Comparison of ENCODE assay signal across 19 mouse cellular contexts in genomic region chr4:75355621-75356020, GRCm38 (mm10).
"Had no signal": no experiment of that assay in that cellular context is flagged by ENCODE, and none has a peak within 500 bp of the region (broad histone marks: within the 10 kb centered on the region; RNA-seq: fewer than 3 reads in every experiment).

No protein-coding gene starts in this region.

- H3K36me3 ChIP-seq: midbrain, embryonic 10.5 days; midbrain, embryonic 12.5 days; neural tube, embryonic 13.5 days; neural tube, embryonic 15.5 days had no signal

- H3K4me1 ChIP-seq: midbrain, embryonic 10.5 days; midbrain, embryonic 12.5 days; neural tube, embryonic 13.5 days; neural tube, embryonic 15.5 days had no signal

- ATAC-seq: midbrain, embryonic 16.5 days had no signal

- H3K27me3 ChIP-seq: midbrain, embryonic 12.5 days; neural tube, embryonic 13.5 days; neural tube, embryonic 15.5 days had no signal

- DNase-seq: lung, adult 18-20 months; lung, embryonic 14.5 days; lung, postnatal 10 days; lung, postnatal 4 days; midbrain, embryonic 14.5 days; retina, postnatal 1 day; right cerebral cortex, adult 18-20 months; right cerebral cortex, postnatal 25 days; right cerebral cortex, postnatal 4 days; spleen, adult 18-20 months; thymus, adult 18-20 months; thymus, postnatal 14 days; thymus, postnatal 36 days had no signal

- H3K9me3 ChIP-seq: midbrain, embryonic 10.5 days; midbrain, embryonic 12.5 days; neural tube, embryonic 13.5 days; neural tube, embryonic 15.5 days had no signal

- H3K4me2 ChIP-seq: lung, embryonic 14.5 days; midbrain, embryonic 12.5 days; neural tube, embryonic 13.5 days; neural tube, embryonic 15.5 days had no signal

- H3K27ac ChIP-seq: midbrain, embryonic 10.5 days; midbrain, embryonic 12.5 days; neural tube, embryonic 13.5 days; neural tube, embryonic 15.5 days had no signal

- H3K9ac ChIP-seq: lung, embryonic 14.5 days; midbrain, embryonic 12.5 days; neural tube, embryonic 13.5 days; neural tube, embryonic 15.5 days had no signal

- H3K4me3 ChIP-seq: midbrain, embryonic 10.5 days; midbrain, embryonic 12.5 days; myocyte; neural tube, embryonic 13.5 days; neural tube, embryonic 15.5 days had no signal
